Mouse (Mus musculus) thymus, postnatal 10 days (tissue): ENCODE results near the gene Asic2.

Experiments used
- DNase-seq, 2 experiments: peaks; one replicate each; pipeline ENCODE4 v3.0.0; 2021; ENCODE audit warnings: low spot score in 2 of 2

Gene Asic2

DNA sequence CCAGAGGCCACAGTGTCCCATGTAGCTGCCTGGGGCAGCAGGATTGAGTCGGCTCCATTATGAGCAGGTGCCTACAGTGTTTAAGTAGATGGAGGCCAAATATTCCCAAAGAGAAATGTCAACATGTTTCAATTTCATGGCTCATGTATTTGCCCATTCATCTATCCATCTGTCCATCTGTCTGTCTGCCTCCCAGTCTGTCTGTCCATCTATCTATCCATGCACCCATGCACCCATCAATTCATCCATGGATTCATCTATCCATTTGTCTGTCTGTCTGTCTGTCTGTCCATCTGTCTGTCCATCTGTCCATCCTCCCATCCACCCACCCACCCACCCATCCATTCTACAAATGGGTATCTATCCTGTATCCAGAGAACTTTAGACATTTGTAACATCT, 861.3 kb downstream of the Asic2 start:
- DNase-seq: no peak

DNA sequence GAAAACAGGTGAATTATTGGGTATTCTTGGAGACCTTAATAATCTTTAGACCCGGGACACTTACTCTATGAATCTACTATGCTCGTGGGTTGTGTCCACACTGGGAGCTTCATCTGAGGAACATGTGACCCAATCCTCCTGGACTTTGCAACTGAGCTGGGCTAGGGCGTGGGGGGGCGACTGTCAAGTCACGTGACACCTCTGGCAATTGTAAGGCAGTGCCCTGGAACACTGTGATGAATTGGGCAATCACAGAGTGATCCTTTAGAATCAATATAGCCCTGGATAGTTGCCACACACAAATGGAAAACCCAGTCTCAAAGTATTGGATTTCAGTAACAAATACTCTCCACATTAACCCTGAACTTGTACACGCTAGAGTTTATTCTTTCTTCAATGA, 867.4 kb downstream of the Asic2 start:
- no peak for DNase-seq

DNA sequence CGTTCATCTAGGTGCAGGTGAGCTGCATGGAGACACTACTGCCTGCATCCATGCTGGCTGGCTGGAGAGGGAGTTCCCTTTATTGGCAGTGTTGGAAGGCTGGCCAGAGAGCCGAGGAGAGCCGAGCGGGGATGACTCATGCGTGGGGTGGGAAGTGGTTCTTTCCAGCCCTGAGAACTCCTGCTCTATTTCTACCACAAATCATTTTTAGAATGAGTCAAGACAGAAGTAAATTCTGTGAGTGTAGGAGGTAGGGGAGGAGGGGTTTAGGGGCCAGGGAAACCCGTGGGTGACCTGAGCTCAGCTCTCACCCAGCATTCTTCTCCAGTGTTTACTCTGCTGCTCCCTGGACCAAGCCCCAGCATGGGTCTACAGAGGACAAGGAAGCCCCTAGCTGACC, 872.2 kb downstream of the Asic2 start:
- DNase-seq: no peak

DNA sequence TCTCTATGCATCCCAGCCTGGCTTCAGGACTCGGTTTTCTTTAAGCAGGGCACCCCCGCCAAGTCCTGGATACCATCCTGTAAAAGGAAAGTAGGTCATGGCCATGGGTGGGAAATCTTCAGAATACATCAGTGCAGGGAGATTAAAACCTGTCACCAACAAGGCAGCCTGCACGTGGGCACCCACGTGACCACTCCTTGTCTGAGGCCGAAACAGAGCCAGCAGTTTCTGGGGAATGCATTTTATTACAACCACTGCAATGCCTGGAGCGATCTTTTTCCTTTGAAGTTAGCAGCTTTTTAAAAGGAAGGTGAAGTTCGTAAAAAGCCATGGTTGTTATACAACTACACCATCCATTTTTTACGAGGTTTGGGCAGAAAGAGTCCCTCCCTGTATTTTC, 873.7 kb downstream of the Asic2 start:
- no peak for DNase-seq

DNA sequence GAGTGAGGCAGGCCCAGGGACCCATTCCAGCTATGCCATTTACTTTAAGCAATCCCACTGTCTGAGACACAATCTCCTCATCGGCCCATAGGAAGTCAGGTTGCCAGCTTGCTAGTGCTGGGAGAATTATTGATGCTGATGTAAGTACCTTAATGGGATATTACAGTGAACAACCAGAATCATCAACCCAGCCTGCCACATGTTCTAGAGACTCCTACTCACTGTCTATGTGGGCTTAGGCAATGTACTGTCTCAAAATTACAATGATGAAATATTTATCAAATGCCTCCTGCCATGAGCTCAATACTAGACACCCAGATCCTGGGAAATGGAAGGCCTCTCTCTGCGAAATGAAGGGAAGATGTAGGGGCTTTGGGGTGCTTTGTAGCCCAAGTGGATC, 876.1 kb downstream of the Asic2 start:
- DNase-seq: no peak

DNA sequence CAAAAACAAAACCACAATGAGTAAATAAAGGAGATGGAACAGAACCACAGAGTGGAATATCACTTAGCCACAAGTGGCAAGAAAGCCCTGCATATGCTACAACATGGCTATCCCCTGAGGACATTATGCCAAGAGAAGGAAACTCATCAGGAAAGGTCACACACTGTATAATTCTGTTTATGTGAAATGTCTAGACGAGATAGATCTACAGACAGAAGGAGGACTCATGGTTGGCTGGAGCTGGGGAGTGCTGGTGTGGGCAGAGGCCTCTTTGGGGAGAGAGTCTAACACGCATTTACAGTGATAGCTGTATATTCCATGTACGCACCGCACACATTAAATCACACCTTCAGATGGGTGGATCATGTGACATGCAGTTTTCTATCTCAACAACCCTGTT, 884.4 kb downstream of the Asic2 start:
- DNase-seq: no peak

DNA sequence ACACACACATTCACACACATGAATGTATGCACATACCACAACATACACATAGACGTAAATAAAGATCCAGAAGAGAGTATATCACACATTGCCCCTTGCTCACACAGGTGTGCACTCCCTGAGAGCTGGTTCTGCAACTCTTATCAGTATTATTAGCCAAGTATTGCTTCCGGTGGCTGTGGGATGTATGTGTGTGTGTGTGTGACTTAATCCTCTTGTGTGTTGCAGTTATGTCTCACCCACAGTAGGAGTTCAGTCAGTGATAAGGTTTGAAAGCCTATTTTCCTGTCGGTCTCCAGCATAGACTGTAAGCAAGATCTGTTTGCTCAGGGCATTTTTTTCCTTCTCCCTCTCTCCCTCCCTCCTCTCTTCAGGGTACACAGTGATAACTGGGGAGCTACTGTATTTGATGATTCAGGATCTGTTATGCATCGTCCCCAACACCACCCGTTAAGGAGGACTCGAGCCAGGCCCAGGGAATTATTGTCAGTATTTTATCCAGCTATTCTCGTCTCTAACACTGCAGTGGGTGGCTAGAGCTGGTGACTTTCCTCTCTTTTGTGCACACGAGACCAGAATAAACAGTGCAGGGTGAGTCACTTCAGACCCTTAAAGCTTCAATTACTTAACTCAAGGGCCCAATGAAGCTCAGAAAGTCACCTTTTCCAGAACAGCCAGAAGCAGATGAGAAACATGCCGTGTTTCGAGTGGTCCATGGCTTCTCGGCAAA, 888.0 kb downstream of the Asic2 start:
- DNase-seq: no peak

DNA sequence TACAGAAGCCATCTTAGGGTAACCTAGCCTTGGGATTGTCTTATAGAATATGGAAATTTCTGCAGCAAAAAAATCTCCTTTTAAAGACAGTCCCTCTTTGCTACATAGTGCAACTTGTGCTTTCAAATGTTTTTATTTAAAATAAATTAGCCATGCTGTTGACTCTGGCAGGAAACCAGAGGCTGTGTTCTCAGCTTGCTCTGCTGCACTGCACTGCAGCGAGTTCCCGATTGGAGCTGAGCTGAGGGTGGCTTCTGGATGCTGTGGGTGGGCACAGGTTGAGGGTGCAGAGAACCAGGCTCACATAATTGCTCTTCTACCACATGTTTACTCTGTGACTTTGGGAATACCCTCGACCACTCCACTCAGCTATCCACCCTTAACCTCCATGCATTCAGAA, 889.0 kb downstream of the Asic2 start:
- no peak for DNase-seq

DNA sequence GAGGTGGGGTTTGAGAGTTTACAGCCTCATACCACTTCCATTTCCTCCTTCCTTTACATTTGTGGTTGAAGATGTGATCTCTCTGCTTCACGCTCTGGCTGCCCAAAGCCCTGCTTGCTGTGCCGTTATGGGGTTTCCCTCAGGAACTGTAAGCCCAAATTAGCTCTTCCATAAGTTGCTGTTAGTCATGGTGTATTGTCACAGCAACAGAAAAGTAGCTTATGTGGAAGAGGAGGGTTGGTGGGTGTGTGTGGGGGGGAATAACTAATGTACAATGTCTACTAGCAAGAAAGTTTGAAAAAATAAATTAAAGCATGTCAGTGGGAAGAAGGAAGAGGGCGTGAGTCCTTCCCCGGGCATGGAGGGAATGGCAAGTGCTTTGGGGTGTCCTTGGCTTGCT, 896.4 kb downstream of the Asic2 start:
- no peak for DNase-seq

DNA sequence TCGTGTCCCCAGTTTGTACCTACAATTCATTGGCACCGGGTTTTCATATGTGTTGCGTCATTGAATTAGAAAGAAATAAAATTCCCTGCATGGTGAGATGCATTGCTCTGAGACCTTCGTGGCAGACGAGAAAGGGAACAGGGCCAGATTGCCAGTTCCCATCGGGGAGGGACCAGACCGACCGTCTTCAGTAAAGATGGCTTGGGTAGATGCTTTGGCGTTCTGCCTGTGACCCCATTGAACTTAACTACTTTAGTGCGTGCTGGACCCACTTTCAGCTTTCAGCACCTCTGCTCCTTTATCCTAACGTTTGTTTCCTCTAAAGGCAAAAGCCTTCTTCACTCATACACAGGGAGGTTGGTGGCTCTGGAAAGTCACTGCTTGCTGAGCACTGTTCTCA, 902.9 kb downstream of the Asic2 start:
- DNase-seq: no peak

DNA sequence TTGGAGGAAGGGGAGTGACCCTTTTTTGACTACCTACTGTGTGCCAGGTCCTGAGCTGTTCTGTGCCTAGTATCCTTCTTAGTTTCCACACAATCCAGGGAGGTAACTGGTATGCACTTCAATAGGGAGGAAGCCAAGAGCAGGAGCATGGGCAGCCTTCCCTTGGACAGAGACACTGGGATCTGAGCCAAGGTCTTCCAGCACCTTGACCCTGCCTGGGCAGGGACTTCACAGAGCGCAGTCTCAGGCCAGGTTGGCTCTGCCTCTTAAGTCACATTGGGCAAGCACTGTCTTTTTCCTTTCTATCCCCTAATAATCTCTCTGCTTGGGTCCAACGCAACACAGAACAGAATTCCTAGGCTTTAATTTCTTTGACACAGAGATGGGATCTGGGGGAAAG, 904.3 kb downstream of the Asic2 start:
- DNase-seq: no peak

DNA sequence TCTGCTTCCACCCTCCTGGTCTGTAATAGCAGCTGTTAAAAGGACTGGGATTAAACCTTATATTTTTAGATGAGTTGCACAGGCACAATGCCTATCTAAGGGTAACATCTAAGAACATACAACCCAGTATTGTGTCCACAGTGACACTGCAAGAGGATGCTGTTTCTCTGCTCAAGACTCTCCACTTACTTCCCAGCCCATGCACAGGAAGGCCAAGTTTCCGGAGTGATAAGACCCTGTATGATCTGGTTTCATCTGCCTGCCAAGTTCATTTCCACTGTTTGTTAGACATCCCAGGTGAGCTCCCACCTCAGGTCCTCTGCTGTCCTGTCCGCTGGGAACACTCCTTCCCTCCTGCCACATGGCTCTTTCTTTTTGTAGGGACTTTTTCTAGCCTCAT, 908.2 kb downstream of the Asic2 start:
- no peak for DNase-seq

DNA sequence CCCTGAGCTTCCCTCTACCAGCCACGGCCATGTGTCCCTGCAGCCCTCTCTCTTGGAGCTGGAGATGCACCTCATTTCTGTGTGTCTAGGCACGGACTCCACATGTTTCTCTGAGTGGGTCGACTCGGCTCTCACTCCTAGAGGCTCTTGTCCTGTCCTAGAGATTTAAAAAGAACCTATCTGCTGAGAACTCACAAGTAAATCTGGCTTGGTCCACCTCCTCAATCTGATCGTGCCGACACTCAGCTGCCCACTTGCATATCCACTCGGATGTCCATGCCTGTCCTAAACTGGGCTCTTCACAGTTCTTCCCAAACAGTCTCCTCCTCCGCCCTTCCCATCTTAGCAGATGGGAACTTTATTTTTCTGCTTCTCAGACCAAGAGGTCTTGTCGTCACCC, 908.7 kb downstream of the Asic2 start:
- DNase-seq: no peak

DNA sequence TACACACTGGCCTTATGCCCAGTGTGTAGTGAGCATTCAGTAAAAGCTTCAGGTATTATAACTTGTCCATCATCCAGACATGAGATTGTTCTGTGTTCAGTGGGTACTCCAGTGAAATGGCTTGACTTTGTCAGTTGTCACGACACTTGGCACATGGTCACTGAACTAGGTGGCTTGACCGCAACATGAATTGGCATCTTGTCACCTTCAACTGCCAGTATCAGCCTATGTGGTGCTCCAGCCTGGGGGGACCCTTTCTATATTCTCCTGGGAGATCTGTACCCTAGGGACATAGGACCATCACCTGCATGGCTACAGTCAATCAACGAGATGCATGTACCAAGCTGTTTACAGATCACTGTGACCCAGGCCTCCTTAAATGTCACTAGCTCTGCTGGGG, 910.8 kb downstream of the Asic2 start:
- no peak for DNase-seq

DNA sequence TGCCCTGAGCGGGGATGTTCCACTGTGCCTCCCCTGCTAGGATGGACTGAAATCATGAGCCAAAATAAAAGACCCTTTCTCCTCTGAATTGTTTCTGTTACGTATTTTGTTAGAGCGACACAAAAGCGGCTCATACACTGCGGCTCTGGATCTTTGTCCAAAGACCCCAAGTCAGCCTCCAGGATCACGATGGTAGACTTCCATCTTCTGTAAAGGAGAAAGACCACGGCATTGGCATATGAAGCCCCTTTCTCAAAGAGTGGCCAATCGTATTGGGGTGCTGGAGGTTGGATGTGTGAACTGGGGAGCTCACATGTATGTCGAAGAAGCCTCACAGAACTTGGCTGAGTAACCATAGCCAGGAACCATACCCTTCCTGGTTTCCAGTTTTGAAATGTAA, 911.5 kb downstream of the Asic2 start:
- no peak for DNase-seq

DNA sequence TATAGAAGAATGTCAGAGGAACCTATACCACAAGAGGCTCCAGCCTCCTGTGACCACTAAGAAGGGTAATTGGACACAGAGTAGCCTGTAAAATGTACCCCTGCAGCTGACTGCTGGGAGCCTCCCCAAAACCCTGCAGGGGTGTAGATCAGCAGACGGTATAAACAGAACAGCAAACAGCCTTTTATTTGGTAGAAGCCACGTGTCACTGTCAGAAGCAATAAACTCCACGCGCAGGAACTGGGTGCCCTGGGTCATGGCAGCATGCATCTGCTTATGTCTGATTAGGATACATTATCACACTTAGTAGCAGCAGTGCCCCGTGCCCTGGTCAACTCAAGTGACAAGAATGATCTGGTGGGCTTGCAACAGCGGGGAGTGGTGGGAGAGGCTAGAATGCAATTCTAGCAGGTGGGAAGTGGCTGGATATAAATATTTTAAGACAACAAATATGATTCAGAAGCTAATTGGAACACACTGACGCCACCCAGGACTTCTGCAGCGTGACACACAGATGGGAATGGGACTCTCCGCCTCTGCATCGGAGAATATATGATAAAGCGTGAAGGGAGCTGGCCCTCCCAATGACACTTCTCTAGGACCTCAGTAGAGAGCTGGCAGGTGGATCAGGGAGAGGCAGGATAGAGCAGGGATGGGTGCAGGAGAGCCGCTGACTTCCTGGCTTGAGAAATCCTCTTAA, 912.7 kb downstream of the Asic2 start:
- no peak for DNase-seq

DNA sequence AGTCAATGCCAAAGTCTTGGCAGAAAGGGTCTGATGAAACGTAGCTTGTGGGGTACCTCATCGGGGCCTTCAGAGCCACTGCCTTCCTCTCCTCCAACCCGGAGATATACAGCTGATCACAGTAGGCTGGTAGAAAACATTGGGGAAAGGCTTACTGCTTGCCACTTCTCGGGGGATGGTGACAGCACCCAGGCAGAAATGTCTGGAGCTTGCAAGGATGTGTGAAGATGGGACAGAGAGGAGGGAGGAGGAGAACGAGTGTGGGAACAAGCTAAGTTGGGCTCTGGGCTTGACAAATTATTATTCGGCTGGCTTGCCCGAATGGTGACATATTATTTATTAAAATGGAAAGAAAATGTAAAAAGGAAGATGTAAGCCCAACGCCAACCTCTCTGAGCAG, 914.4 kb downstream of the Asic2 start:
- DNase-seq: no peak

DNA sequence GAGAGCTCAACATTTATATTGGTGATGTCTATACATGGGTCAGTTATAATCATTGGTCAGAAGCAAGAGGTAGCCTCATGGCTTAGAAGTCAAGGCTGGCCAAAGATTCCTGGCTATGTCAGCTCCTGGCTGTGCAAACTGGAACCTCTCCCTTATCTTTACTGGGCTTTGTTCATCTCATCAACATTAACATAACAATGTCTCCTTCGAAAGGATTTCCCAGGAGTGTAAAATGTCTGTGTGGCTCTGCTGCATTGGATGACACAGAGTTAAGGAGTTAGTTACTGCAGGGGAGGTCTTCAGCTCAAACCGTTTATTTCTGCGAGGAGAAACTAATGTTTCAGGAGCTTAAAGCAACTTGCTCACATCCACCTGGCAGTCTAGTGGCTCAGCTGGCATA, 926.6 kb downstream of the Asic2 start:
- no peak for DNase-seq

DNA sequence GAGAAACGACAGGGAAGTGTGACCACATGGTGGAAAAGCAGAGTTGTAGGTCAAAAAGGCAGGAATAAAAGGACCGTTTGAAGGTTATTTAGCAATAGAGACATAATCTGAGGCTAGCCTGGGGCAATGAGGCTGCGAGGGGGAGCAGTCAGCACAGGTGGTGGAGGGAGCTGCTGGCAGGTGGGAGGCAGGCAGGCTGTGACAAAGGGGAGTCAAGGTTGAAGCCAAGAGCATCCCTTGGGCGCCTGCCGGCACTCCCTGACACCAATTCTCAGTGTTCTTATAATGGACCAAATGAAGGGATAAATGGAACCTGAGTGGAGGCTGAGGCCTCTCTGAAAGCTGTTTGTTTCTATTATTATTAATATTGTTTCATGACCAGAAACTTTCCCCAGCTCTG, 928.3 kb downstream of the Asic2 start:
- no peak for DNase-seq

DNA sequence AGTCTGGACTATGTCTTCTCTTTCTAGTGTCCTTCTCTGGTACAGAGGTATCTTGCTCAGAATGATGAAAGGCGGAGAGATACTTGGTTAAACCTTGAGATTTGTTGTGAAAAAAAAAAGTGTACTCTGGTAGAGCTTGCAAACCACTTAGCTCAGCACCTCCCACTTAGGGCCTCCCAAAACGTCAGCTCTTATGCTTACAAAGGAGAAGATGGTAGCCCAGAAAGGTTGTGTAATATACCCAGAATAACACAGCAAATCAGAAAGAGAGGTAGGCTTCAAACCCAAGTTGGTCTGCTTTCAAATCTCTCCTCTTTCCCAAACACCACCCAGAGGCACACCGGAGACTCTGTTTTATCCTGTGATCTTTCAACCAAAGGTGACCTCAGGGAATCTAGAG, 936.1 kb downstream of the Asic2 start:
- no peak for DNase-seq

DNA sequence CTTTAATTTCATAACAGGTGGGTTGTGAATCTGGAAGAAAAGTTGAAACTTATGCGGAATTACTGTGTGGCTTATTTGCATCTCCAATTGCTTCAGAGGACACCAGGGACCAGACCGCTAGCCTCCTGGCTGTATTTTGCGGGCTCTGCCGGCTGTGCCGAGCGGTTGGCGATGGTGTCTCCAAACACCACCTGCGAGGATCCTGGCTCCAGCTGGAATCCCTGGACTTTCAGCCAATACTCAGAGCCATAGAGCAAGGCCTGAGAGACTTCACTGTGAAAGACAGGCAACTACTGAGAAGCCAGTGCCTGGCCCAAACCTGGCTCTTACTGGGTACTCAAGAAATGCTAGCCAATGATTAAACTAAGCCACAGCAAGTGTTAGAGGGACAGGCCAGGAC, 953.5 kb downstream of the Asic2 start:
- DNase-seq: no peak

DNA sequence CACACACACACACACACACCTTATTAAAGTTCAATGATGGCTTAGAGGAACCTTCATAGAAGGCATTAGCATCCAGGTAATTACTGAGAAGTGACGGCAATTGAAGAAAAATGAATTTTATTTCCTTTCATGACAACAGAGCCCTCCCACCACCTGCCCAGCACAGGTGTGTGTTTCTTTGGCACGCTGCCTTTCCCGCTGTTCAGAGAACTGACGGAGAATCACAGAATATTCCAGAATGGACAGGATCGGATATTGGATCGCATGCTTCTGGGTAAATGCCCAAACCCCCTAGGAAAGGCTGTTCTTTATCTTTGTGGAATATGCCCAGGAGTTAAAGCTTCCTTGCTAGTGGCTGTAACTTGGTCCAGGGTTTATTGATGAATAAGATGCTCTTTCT, 954.8 kb downstream of the Asic2 start:
- DNase-seq: no peak

DNA sequence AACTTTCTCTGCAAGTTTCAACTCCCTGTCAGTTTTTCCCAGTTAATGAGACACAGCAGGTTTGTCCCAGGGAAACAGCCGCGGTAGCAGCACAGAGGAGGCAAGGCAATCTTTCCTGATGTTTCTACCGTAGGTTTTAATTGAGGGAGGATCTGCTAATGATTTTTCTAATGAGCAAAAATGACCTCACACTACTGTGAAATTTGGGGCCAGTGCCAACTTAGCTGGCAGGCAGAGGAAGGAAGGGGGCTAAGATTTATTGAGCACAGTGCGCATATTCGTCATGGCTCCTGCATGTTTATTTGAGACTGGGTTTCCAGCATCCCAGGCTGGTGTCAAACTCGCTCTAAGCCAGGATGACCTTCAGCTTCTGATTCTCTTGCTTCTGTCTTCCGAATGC, 957.5 kb downstream of the Asic2 start:
- DNase-seq: no peak

DNA sequence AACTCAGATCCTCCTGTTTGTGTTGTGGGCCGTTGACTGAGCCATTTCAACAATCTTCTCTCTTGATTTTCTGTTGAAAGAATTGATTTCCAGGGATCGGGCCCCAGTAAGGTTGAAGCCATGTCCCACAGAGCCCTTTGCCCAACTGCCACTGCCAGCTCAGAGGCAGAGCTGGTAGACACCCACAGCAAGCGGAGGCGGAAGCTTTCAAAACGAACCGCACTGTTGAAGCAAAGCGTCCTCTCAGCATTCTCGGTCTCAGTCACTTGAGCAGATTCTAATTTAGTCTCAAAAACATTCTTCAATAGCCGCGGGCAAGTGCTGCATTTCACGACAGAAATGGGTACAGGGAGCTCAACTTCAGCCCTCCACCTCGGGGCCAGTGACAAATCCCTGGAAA, 958.9 kb downstream of the Asic2 start:
- no peak for DNase-seq
